Mouse (Mus musculus): ENCODE measurements around the gene Zfp512. TPM values are rescaled to one million over a fixed set of nuclear protein-coding genes. Genes with fewer than 3 reads are reported as not detected.
"Not testable (repeated sequence)": the region's sequence is repeated elsewhere in the genome, so short reads cannot be mapped to it uniquely, and the experiment has no call there.

The Zfp512 gene
- 0.64 and 0.87 TPM in 2 replicates for polyA plus RNA-seq (2012)

GRCm38 (mm10) chr5:31451878-31452561 is at the start of gene Zfp512:
TSS of gene Zfp512 (plus strand) at chr5:31452431.
- peaks cover 4% of the 10 kb centered on the region for H3K36me3 ChIP-seq (ENCODE audit: control insufficient read depth)
- peak within 1 kb of the TSS; percentile 77 for H3K4me3 ChIP-seq (replicated peaks)
- H3K27me3 ChIP-seq (ENCODE audit: control insufficient read depth) = no peaks in the 10 kb centered on the region
- peaks cover 26% of the 10 kb centered on the region for H3K4me1 ChIP-seq (ENCODE audit: control insufficient read depth)
- TF ChIP-seq TAL1 (IDR thresholded peaks at IDR 0.05; ENCODE audit: low read length) = no peak
- no peak for TF ChIP-seq GATA1 (IDR thresholded peaks at IDR 0.05; ENCODE audit: low read length)
- no peaks in the 10 kb centered on the region for H3K9me3 ChIP-seq (ENCODE audit: control insufficient read depth, low read length)

GRCm38 (mm10) chr5:31434727-31435126 is 17.5 kb upstream of the Zfp512 start:
- not testable (repeated sequence) for H3K27me3 ChIP-seq (ENCODE audit: control insufficient read depth); H3K4me1 ChIP-seq (ENCODE audit: control insufficient read depth); H3K36me3 ChIP-seq (ENCODE audit: control insufficient read depth); H3K4me3 ChIP-seq (replicated peaks); H3K9me3 ChIP-seq (ENCODE audit: control insufficient read depth, low read length)

GRCm38 (mm10) chr5:31451336-31451735 is 895 bp upstream of the Zfp512 start:
- TF ChIP-seq GATA1 (IDR thresholded peaks at IDR 0.05; ENCODE audit: low read length) (no peak), TAL1 (IDR thresholded peaks at IDR 0.05; ENCODE audit: low read length) (no peak)
- H3K9me3 ChIP-seq (ENCODE audit: control insufficient read depth, low read length) = no peaks in the 10 kb centered on the region
- H3K4me1 ChIP-seq (ENCODE audit: control insufficient read depth) = peaks cover 26% of the 10 kb centered on the region
- H3K4me3 ChIP-seq (replicated peaks) = no peak overlapping the region
- H3K36me3 ChIP-seq (ENCODE audit: control insufficient read depth) = peaks cover 4% of the 10 kb centered on the region
- H3K27me3 ChIP-seq (ENCODE audit: control insufficient read depth) = no peaks in the 10 kb centered on the region

GRCm38 (mm10) chr5:31452562-31452878 is 289 bp downstream of the Zfp512 start:
- H3K4me3 ChIP-seq (replicated peaks) = peak overlapping the region; percentile 77
- H3K9me3 ChIP-seq (ENCODE audit: control insufficient read depth, low read length) = no peaks in the 10 kb centered on the region
- H3K4me1 ChIP-seq (ENCODE audit: control insufficient read depth) = peaks cover 26% of the 10 kb centered on the region
- TF ChIP-seq GATA1 (IDR thresholded peaks at IDR 0.05; ENCODE audit: low read length) (no peak), TAL1 (IDR thresholded peaks at IDR 0.05; ENCODE audit: low read length) (no peak)
- H3K27me3 ChIP-seq (ENCODE audit: control insufficient read depth) = no peaks in the 10 kb centered on the region
- peaks cover 7% of the 10 kb centered on the region for H3K36me3 ChIP-seq (ENCODE audit: control insufficient read depth)

- no peaks in the 10 kb centered on the region for H3K27me3 ChIP-seq (ENCODE audit: control insufficient read depth)
- no peaks in the 10 kb centered on the region for H3K9me3 ChIP-seq (ENCODE audit: control insufficient read depth, low read length)
- H3K4me1 ChIP-seq (ENCODE audit: control insufficient read depth) = peaks cover 26% of the 10 kb centered on the region
- peaks cover 7% of the 10 kb centered on the region for H3K36me3 ChIP-seq (ENCODE audit: control insufficient read depth)
- H3K4me3 ChIP-seq (replicated peaks) = peak overlapping the region; percentile 77
- TF ChIP-seq GATA1 (IDR thresholded peaks at IDR 0.05; ENCODE audit: low read length) = no peak
- TF ChIP-seq TAL1 (IDR thresholded peaks at IDR 0.05; ENCODE audit: low read length) = no peak
Observed at GRCm38 (mm10) chr5:31452886-31453410, 717 bp downstream of the Zfp512 start.

- peaks cover 3% of the 10 kb centered on the region for H3K4me1 ChIP-seq (ENCODE audit: control insufficient read depth)
- peaks cover 77% of the 10 kb centered on the region for H3K36me3 ChIP-seq (ENCODE audit: control insufficient read depth)
- H3K27me3 ChIP-seq (ENCODE audit: control insufficient read depth) = no peaks in the 10 kb centered on the region
- no peak overlapping the region for H3K4me3 ChIP-seq (replicated peaks)
- peaks cover 5% of the 10 kb centered on the region for H3K9me3 ChIP-seq (ENCODE audit: control insufficient read depth, low read length)
- no peak for TF ChIP-seq TAL1 (IDR thresholded peaks at IDR 0.05; ENCODE audit: low read length)
- no peak for TF ChIP-seq GATA1 (IDR thresholded peaks at IDR 0.05; ENCODE audit: low read length)
Observed at GRCm38 (mm10) chr5:31467798-31468197, 15.6 kb downstream of the Zfp512 start.

GRCm38 (mm10) chr5:31469711-31470110 is 17.5 kb downstream of the Zfp512 start:
- no peak for TF ChIP-seq TAL1 (IDR thresholded peaks at IDR 0.05; ENCODE audit: low read length)
- no peak for TF ChIP-seq GATA1 (IDR thresholded peaks at IDR 0.05; ENCODE audit: low read length)
- Histone ChIP-seq H3K4me3 (replicated peaks) (no peak overlapping the region), H3K36me3 (ENCODE audit: control insufficient read depth) (peaks cover 94% of the 10 kb centered on the region), H3K4me1 (ENCODE audit: control insufficient read depth) (no peaks in the 10 kb centered on the region), H3K27me3 (ENCODE audit: control insufficient read depth) (no peaks in the 10 kb centered on the region), H3K9me3 (ENCODE audit: control insufficient read depth, low read length) (peaks cover 5% of the 10 kb centered on the region)

- TF ChIP-seq TAL1 (IDR thresholded peaks at IDR 0.05; ENCODE audit: low read length) (no peak), GATA1 (IDR thresholded peaks at IDR 0.05; ENCODE audit: low read length) (no peak)
- peaks cover 93% of the 10 kb centered on the region for H3K36me3 ChIP-seq (ENCODE audit: control insufficient read depth)
Observed at GRCm38 (mm10) chr5:31470334-31470733, 18.1 kb downstream of the Zfp512 start.

GRCm38 (mm10) chr5:31480536-31480935 is 28.3 kb downstream of the Zfp512 start:
- no peak overlapping the region for H3K4me3 ChIP-seq (replicated peaks)
- H3K27me3 ChIP-seq (ENCODE audit: control insufficient read depth) = no peaks in the 10 kb centered on the region
- H3K9me3 ChIP-seq (ENCODE audit: control insufficient read depth, low read length) = no peaks in the 10 kb centered on the region
- no peaks in the 10 kb centered on the region for H3K4me1 ChIP-seq (ENCODE audit: control insufficient read depth)
- H3K36me3 ChIP-seq (ENCODE audit: control insufficient read depth) = peaks cover 69% of the 10 kb centered on the region
- no peak for TF ChIP-seq GATA1 (IDR thresholded peaks at IDR 0.05; ENCODE audit: low read length)
- no peak for TF ChIP-seq TAL1 (IDR thresholded peaks at IDR 0.05; ENCODE audit: low read length)

More at GRCm38 (mm10) chr5:31470334-31470733, 18.1 kb downstream of the Zfp512 start:
- Histone ChIP-seq H3K4me3 (replicated peaks) (no peak overlapping the region), H3K4me1 (ENCODE audit: control insufficient read depth) (no peaks in the 10 kb centered on the region), H3K9me3 (ENCODE audit: control insufficient read depth, low read length) (peaks cover 5% of the 10 kb centered on the region), H3K27me3 (ENCODE audit: control insufficient read depth) (no peaks in the 10 kb centered on the region)

GRCm38 (mm10) chr5:31485440-31485839 is 33.2 kb downstream of the Zfp512 start, which contains the start of gene 4930548H24Rik:
TSS of gene 4930548H24Rik (plus strand) at chr5:31485740.
- TF ChIP-seq GATA1 (IDR thresholded peaks at IDR 0.05; ENCODE audit: low read length) (no peak), TAL1 (IDR thresholded peaks at IDR 0.05; ENCODE audit: low read length) (no peak)
- no peaks in the 10 kb centered on the region for H3K4me1 ChIP-seq (ENCODE audit: control insufficient read depth)
- H3K27me3 ChIP-seq (ENCODE audit: control insufficient read depth) = no peaks in the 10 kb centered on the region
- no peaks in the 10 kb centered on the region for H3K9me3 ChIP-seq (ENCODE audit: control insufficient read depth, low read length)
- H3K36me3 ChIP-seq (ENCODE audit: control insufficient read depth) = peaks cover 20% of the 10 kb centered on the region
- H3K4me3 ChIP-seq (replicated peaks) = no peak within 1 kb of the TSS
